Mouse (Mus musculus) testis, adult 2 months (tissue): ENCODE data around the gene Noc4l.

Experiments used
- CTCF ChIP-seq: fragments of 200-500 bp; IDR thresholded peaks from 2 replicates; pipeline ENCODE4 v1.5.1; 2012; ENCODE audit warnings: low read depth, mild to moderate bottlenecking, inconsistent platforms, low read length, moderate library complexity; ENCODE audit not compliant: control insufficient read depth, insufficient read depth, insufficient replicate concordance
- POLR2A ChIP-seq: fragments of 200-500 bp; IDR thresholded peaks from 2 replicates; pipeline ENCODE4 v1.6.1; 2012; ENCODE audit warnings: low read depth, mild to moderate bottlenecking, inconsistent platforms, low read length, moderate library complexity; ENCODE audit not compliant: control insufficient read depth

DNA sequence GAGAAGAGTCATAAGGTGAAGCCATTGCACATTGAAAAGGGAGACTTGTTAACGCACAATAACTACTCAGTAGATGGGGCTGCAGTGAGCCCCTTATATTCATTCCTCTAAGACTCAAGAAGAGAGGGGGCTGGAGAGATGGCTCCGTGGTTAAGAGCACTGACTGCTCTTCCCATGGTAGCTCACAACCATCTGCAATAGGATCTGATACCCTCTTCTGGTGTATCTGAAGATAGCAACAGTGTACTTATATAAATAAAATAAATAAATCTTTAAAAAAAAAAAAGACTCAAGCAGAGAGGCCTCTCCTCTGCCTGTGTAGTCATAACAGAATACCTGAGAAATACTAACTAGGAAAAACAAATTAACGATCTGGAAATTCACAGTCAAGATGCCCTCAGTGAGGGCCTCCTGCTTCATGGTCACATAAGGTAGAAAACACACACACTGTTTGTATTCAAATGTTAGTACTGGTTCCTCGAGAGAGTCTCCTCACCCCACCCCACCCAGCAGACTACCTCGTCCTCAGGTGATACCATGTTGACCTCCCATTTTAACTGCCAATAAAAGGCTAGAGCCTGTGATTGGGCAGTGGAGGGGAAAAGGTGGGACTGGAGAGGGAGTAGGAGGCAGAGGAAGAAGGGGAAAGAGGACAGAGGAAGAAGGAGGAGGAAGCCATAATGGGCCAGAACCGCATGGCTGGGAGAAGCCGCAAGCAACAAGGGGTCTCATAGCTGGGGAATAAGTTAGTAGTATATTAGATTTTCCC is 14.7 kb downstream of the Noc4l start:
- TF ChIP-seq CTCF (no peak), POLR2A (no peak)
